Mouse (Mus musculus) G1E (cell line): Measurements from ENCODE around the gene Schip1.

ENCODE experiments used
- CTCF ChIP-seq: IDR thresholded peaks from 2 replicates; pipeline ENCODE4 v1.5.1; 2012; ENCODE audit warnings: low read depth, low read length, inconsistent platforms, mixed read lengths
- GATA1 ChIP-seq: IDR thresholded peaks from 2 replicates; pipeline ENCODE4 v1.6.1; 2012; ENCODE audit warnings: borderline replicate concordance, low read length, inconsistent platforms, mixed read lengths
- GATA2 ChIP-seq: IDR thresholded peaks from 2 replicates; pipeline ENCODE4 v1.6.1; 2012; ENCODE audit warnings: low read depth, low read length, inconsistent platforms, borderline replicate concordance
- POLR2AphosphoS5 ChIP-seq: IDR thresholded peaks from 2 replicates; pipeline ENCODE4 v1.6.1; 2012; ENCODE audit warnings: low read depth, low read length, inconsistent platforms; ENCODE audit not compliant: insufficient replicate concordance
- TAL1 ChIP-seq: conservative IDR thresholded peaks from 2 replicates; pipeline ENCODE4 v1.6.1; 2012; ENCODE audit warnings: low read depth, low read length, inconsistent platforms, mixed read lengths

DNA sequence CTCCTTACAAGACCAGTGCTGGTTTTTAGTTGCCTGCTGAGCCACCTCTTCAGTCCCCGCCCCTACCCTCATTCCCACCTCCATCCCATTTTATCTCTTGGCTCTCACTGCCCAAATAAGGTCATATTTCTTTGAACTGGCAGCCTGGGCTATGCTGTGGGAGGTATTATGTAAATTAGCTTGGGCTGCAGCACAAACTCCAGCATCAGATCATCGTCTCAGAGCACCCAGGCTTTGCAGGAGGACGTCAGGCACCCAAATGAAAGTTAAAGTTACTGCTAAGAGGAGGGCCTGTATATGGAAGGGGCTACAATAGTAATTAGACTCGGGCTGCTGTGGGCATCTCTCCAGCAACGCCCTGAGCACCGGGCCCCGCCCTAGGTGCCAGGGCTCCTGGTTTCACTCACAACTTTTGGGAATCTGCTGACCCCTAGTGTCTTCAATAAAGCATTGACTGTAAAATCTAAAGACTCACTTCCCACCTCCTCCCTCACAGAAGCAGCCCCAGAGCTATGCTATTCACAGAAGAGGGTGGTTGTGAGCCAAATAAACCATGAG, 478.4 kb downstream of the Schip1 start:
- TF ChIP-seq CTCF (no peak), GATA1 (no peak), TAL1 (no peak), POLR2AphosphoS5 (no peak), GATA2 (no peak)
